Mouse (Mus musculus): ENCODE data around the gene Ibsp. TPM values are rescaled to one million over a fixed set of nuclear protein-coding genes. Genes with fewer than 3 reads are reported as not detected.

Gene Ibsp
- polyA plus RNA-seq, 1 experiment from 2014 or later: not detected

GRCm38 (mm10) chr5:104328317-104328850 lies 29.4 kb downstream of the Ibsp start:
- Histone ChIP-seq H3K27ac (ENCODE audit: poor library complexity, severe bottlenecking) (no peak overlapping the region), H3K9me3 (replicated peaks) (0 out of 2 replicates have a peak, but pooled peaks cover 3% of the 10 kb centered on the region), H3K9ac (no peak overlapping the region), H3K4me3 (no peak overlapping the region), H3K4me1 (replicated peaks) (no peaks in the 10 kb centered on the region), H3K36me3 (no peaks in the 10 kb centered on the region), H3K27me3 (replicated peaks) (0 out of 2 replicates have a peak, but pooled peaks cover 8% of the 10 kb centered on the region), H3K4me2 (no peak overlapping the region)
- WGBS: 68% methylated on average over 4 of the region's 4 CpGs
- no peak for ATAC-seq (ENCODE audit: insufficient number of reproducible peaks, low FRiP score)

DNA sequence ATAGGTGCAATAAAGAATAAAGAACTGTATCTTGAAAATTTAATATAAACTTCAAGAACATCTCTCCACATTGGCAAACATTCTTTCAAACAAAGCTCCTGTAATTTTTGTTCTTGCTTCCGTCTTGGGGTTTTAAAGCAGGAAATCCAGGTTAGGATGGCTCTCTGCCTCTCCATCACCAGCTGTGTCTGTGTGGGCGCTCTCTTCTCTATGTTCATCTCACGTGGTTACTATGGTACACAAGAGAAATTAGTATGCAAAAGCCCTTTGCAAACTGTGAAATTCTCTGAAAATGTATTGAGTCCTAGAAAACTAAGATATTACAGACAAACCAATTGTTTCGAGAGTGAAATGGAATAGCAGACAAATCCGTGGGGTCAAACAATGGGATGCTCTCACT lies 30.4 kb downstream of the Ibsp start:
- no peak for ATAC-seq (ENCODE audit: insufficient number of reproducible peaks, low FRiP score)
- H3K27ac ChIP-seq (ENCODE audit: poor library complexity, severe bottlenecking): no peak overlapping the region
- 0 out of 2 replicates have a peak, but pooled peaks cover 8% of the 10 kb centered on the region for H3K27me3 ChIP-seq (replicated peaks)
- no peak overlapping the region for H3K4me2 ChIP-seq
- 0 out of 2 replicates have a peak, but pooled peaks cover 3% of the 10 kb centered on the region for H3K9me3 ChIP-seq (replicated peaks)
- 72% methylated on average over 5 of the region's 5 CpGs for WGBS
- H3K36me3 ChIP-seq: no peaks in the 10 kb centered on the region
- H3K4me3 ChIP-seq: no peak overlapping the region
- no peak overlapping the region for H3K9ac ChIP-seq
- H3K4me1 ChIP-seq (replicated peaks): no peaks in the 10 kb centered on the region

DNA sequence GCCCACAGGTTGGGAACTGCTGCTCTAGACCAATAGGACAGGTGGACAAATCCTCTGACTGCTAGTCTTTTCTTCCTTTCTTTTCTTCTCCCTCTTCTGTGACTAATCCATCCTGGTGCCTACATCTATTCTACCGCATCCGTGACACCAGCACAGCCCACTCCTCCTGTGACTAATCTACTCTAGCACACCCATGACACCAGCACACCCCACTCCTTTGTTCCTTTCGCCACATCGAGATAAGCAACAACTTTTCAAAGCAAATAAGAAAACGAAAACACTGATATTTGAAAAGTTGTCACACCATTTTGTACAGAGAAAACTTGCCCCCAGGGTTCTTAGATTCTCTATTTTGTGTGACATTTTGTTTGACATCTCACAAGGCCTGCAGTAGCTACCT lies 31.1 kb downstream of the Ibsp start:
- WGBS: 69% methylated on average over 5 of the region's 5 CpGs
- H3K36me3 ChIP-seq: no peaks in the 10 kb centered on the region
- 0 out of 2 replicates have a peak, but pooled peaks cover 3% of the 10 kb centered on the region for H3K9me3 ChIP-seq (replicated peaks)
- H3K27me3 ChIP-seq (replicated peaks): 0 out of 2 replicates have a peak, but pooled peaks cover 8% of the 10 kb centered on the region
- H3K4me3 ChIP-seq: no peak overlapping the region
- no peaks in the 10 kb centered on the region for H3K4me1 ChIP-seq (replicated peaks)
- no peak overlapping the region for H3K9ac ChIP-seq
- no peak overlapping the region for H3K27ac ChIP-seq (ENCODE audit: poor library complexity, severe bottlenecking)
- ATAC-seq (ENCODE audit: insufficient number of reproducible peaks, low FRiP score): no peak
- H3K4me2 ChIP-seq: no peak overlapping the region

GRCm38 (mm10) chr5:104332296-104332695 lies 33.3 kb downstream of the Ibsp start:
- H3K36me3 ChIP-seq: no peaks in the 10 kb centered on the region
- no peak overlapping the region for H3K9ac ChIP-seq
- ATAC-seq (ENCODE audit: insufficient number of reproducible peaks, low FRiP score): no peak
- no peak overlapping the region for H3K4me2 ChIP-seq
- 0 out of 2 replicates have a peak, but pooled peaks cover 3% of the 10 kb centered on the region for H3K9me3 ChIP-seq (replicated peaks)
- WGBS: 52% methylated on average over 3 of the region's 3 CpGs
- H3K27me3 ChIP-seq (replicated peaks): 0 out of 2 replicates have a peak, but pooled peaks cover 11% of the 10 kb centered on the region
- no peaks in the 10 kb centered on the region for H3K4me1 ChIP-seq (replicated peaks)
- no peak overlapping the region for H3K27ac ChIP-seq (ENCODE audit: poor library complexity, severe bottlenecking)
- H3K4me3 ChIP-seq: no peak overlapping the region

GRCm38 (mm10) chr5:104333231-104333640 lies 34.3 kb downstream of the Ibsp start:
- Histone ChIP-seq H3K4me1 (replicated peaks) (no peaks in the 10 kb centered on the region), H3K4me2 (no peak overlapping the region), H3K9ac (no peak overlapping the region), H3K4me3 (no peak overlapping the region), H3K9me3 (replicated peaks) (0 out of 2 replicates have a peak, but pooled peaks cover 3% of the 10 kb centered on the region), H3K36me3 (no peaks in the 10 kb centered on the region), H3K27me3 (replicated peaks) (0 out of 2 replicates have a peak, but pooled peaks cover 11% of the 10 kb centered on the region), H3K27ac (ENCODE audit: poor library complexity, severe bottlenecking) (no peak overlapping the region)
- no peak for ATAC-seq (ENCODE audit: insufficient number of reproducible peaks, low FRiP score)
- WGBS: 37% methylated on average over 7 of the region's 7 CpGs

- 0 out of 2 replicates have a peak, but pooled peaks cover 3% of the 10 kb centered on the region for H3K9me3 ChIP-seq (replicated peaks)
- WGBS: 72% methylated on average over 6 of the region's 6 CpGs
- H3K4me2 ChIP-seq: no peak overlapping the region
- H3K27me3 ChIP-seq (replicated peaks): 0 out of 2 replicates have a peak, but pooled peaks cover 11% of the 10 kb centered on the region
- H3K4me3 ChIP-seq: no peak overlapping the region
- H3K4me1 ChIP-seq (replicated peaks): no peaks in the 10 kb centered on the region
- no peaks in the 10 kb centered on the region for H3K36me3 ChIP-seq
- ATAC-seq (ENCODE audit: insufficient number of reproducible peaks, low FRiP score): no peak
- no peak overlapping the region for H3K9ac ChIP-seq
- no peak overlapping the region for H3K27ac ChIP-seq (ENCODE audit: poor library complexity, severe bottlenecking)
Observed at GRCm38 (mm10) chr5:104333643-104334042, 34.7 kb downstream of the Ibsp start.

GRCm38 (mm10) chr5:104334516-104334915 lies 35.5 kb downstream of the Ibsp start:
- Histone ChIP-seq H3K9ac (no peak overlapping the region), H3K9me3 (replicated peaks) (0 out of 2 replicates have a peak, but pooled peaks cover 3% of the 10 kb centered on the region), H3K4me1 (replicated peaks) (no peaks in the 10 kb centered on the region), H3K27me3 (replicated peaks) (peaks cover 11% of the 10 kb centered on the region; the same call in 1 of the 2 replicates), H3K4me3 (no peak overlapping the region), H3K4me2 (no peak overlapping the region), H3K27ac (ENCODE audit: poor library complexity, severe bottlenecking) (no peak overlapping the region), H3K36me3 (no peaks in the 10 kb centered on the region)
- no peak for ATAC-seq (ENCODE audit: insufficient number of reproducible peaks, low FRiP score)
- WGBS: 76% methylated on average over 14 of the region's 14 CpGs

- ATAC-seq (ENCODE audit: insufficient number of reproducible peaks, low FRiP score): no peak
- H3K4me1 ChIP-seq (replicated peaks): no peaks in the 10 kb centered on the region
- H3K27ac ChIP-seq (ENCODE audit: poor library complexity, severe bottlenecking): no peak overlapping the region
- H3K9ac ChIP-seq: no peak overlapping the region
- WGBS: 74% methylated on average over 5 of the region's 5 CpGs
- no peak overlapping the region for H3K4me3 ChIP-seq
- no peaks in the 10 kb centered on the region for H3K36me3 ChIP-seq
- no peak overlapping the region for H3K4me2 ChIP-seq
- H3K9me3 ChIP-seq (replicated peaks): 0 out of 2 replicates have a peak, but pooled peaks cover 3% of the 10 kb centered on the region
- H3K27me3 ChIP-seq (replicated peaks): peaks cover 9% of the 10 kb centered on the region; the same call in 1 of the 2 replicates
Observed at GRCm38 (mm10) chr5:104335962-104336361, 37.0 kb downstream of the Ibsp start.

DNA sequence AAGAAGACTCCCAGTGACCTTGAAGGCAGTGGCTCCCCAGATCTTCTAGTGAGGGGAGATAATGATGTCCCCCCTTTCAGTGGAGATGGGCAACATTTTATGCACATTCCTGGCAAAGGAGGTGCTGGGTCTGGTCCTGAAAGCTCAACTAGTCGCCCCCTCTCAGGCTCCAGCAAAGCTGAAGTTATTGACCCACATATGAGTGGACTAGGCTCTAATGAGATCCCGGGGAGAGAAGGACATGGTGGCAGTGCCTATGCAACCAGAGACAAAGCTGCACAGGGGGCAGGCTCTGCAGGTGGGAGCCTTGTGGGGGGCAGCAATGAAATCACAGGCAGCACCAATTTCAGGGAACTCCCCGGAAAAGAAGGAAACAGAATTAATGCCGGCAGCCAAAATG lies 38.5 kb downstream of the Ibsp start:
- 83% methylated on average over 4 of the region's 4 CpGs for WGBS
- H3K9me3 ChIP-seq (replicated peaks): no peaks in the 10 kb centered on the region
- no peak overlapping the region for H3K4me3 ChIP-seq
- no peak overlapping the region for H3K4me2 ChIP-seq
- peaks cover 3% of the 10 kb centered on the region; the same call in 1 of the 2 replicates for H3K27me3 ChIP-seq (replicated peaks)
- no peaks in the 10 kb centered on the region for H3K36me3 ChIP-seq
- no peak for ATAC-seq (ENCODE audit: insufficient number of reproducible peaks, low FRiP score)
- no peak overlapping the region for H3K27ac ChIP-seq (ENCODE audit: poor library complexity, severe bottlenecking)
- H3K4me1 ChIP-seq (replicated peaks): no peaks in the 10 kb centered on the region
- H3K9ac ChIP-seq: no peak overlapping the region

DNA sequence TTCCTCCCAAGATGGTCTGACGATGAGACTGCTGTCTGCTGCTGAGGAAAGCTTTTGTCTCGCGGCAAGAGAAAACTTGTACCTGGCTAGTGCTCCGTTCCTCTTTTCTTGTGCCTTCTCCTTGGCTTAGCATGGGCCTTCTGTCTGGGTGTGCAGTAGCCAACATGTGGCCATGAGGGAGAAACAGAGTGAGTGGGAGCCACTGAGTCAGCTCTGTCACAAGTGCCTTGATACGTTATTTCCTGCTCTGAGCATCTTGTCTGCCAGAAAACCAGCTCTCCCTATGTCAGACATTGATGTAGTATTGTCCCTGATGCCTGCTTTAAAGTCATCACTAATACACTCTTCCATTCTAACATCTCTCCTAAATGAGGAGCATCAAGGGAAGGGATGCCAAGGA lies 40.0 kb downstream of the Ibsp start:
- Histone ChIP-seq H3K4me1 (replicated peaks) (no peaks in the 10 kb centered on the region), H3K27ac (ENCODE audit: poor library complexity, severe bottlenecking) (no peak overlapping the region), H3K9ac (no peak overlapping the region), H3K36me3 (no peaks in the 10 kb centered on the region), H3K4me2 (no peak overlapping the region), H3K27me3 (replicated peaks) (peaks cover 3% of the 10 kb centered on the region; the same call in 1 of the 2 replicates), H3K9me3 (replicated peaks) (no peaks in the 10 kb centered on the region), H3K4me3 (no peak overlapping the region)
- no peak for ATAC-seq (ENCODE audit: insufficient number of reproducible peaks, low FRiP score)
- 79% methylated on average over 5 of the region's 5 CpGs for WGBS

GRCm38 (mm10) chr5:104339706-104340512 lies 40.9 kb downstream of the Ibsp start:
- H3K27me3 ChIP-seq (replicated peaks): peaks cover 3% of the 10 kb centered on the region; the same call in 1 of the 2 replicates
- no peaks in the 10 kb centered on the region for H3K9me3 ChIP-seq (replicated peaks)
- no peak overlapping the region for H3K4me3 ChIP-seq
- no peak for ATAC-seq (ENCODE audit: insufficient number of reproducible peaks, low FRiP score)
- 23% methylated on average over 14 of the region's 14 CpGs for WGBS
- H3K9ac ChIP-seq: no peak overlapping the region
- no peaks in the 10 kb centered on the region for H3K4me1 ChIP-seq (replicated peaks)
- H3K36me3 ChIP-seq: no peaks in the 10 kb centered on the region
- H3K4me2 ChIP-seq: no peak overlapping the region
- H3K27ac ChIP-seq (ENCODE audit: poor library complexity, severe bottlenecking): no peak overlapping the region

All from heart, embryonic 12.5 days (tissue).